Mouse (Mus musculus) myocyte (in vitro differentiated cells): ENCODE measurements around the gene Akap13.
A peak's percentile ranks its signal among the peaks of the same experiment; 100 is the strongest.

Experiments used
- CEBPB ChIP-seq: IDR thresholded peaks from 2 replicates; pipeline ENCODE4 v1.6.1; 2011; ENCODE audit warnings: mild to moderate bottlenecking, moderate library complexity; ENCODE audit not compliant: poor library complexity, insufficient read depth, severe bottlenecking
- E2F4 ChIP-seq: IDR thresholded peaks from one replicate; pipeline ENCODE4 v1.6.1; 2011; ENCODE audit warnings: mild to moderate bottlenecking, control low read depth, moderate library complexity; ENCODE audit not compliant: insufficient read depth
- MAX ChIP-seq: IDR thresholded peaks from one replicate; pipeline ENCODE4 v1.6.1; 2011; ENCODE audit warnings: low read depth, mild to moderate bottlenecking, control low read depth
- MYOG ChIP-seq, 3 experiments: IDR thresholded peaks; one replicate each; pipeline ENCODE4 v1.6.1; 2011; ENCODE audit warnings: control low read depth in 2 of 3, low read depth in 2 of 3, mild to moderate bottlenecking in 2 of 3; ENCODE audit not compliant: insufficient read length in 2 of 3, control insufficient read depth in 1 of 3, insufficient read depth in 1 of 3
- POLR2A ChIP-seq: IDR thresholded peaks from one replicate; pipeline ENCODE4 v1.6.1; 2011; ENCODE audit warnings: low read depth, mild to moderate bottlenecking, control low read depth, moderate library complexity; ENCODE audit not compliant: insufficient read length
- POLR2AphosphoS2 ChIP-seq: IDR thresholded peaks from one replicate; pipeline ENCODE4 v1.6.1; 2011; ENCODE audit warnings: low read depth, control low read depth; ENCODE audit not compliant: insufficient read length
- TCF12 ChIP-seq: IDR thresholded peaks from one replicate; pipeline ENCODE4 v1.6.1; 2011; ENCODE audit warnings: mild to moderate bottlenecking, control low read depth; ENCODE audit not compliant: poor library complexity, insufficient read depth, severe bottlenecking

- TF ChIP-seq E2F4: no peak
- no peak for TF ChIP-seq POLR2A
- no peak for TF ChIP-seq MAX
- no peak for TF ChIP-seq CEBPB
- TF ChIP-seq MYOG (IDR thresholded peaks at IDR 0.05; ENCODE audit: control insufficient read depth in 1 of 3, insufficient read depth in 1 of 3, insufficient read length in 2 of 3, low read depth in 2 of 3): no peak
- peak; percentile 60 for TF ChIP-seq POLR2AphosphoS2
- no peak for TF ChIP-seq TCF12
Observed at GRCm38 (mm10) chr7:75754587-75755499, 299.5 kb downstream of the Akap13 start.
